Mouse (Mus musculus) embryo, embryonic 11.5 days (tissue): ENCODE data around the gene Arf4.
A peak's percentile ranks its signal among the peaks of the same experiment; 100 is the strongest.

Experiments
- DNase-seq: peaks from one replicate; pipeline ENCODE4 v3.0.0-alpha.2; 2012; ENCODE audit warnings: low read depth, low spot score

The Arf4 gene

GRCm38 (mm10) chr14:26637851-26638707 is at the start of gene Arf4:
Arf4 (plus strand) TSS chr14:26638074.
- DNase-seq, result peak; percentile 95

- DNase-seq, result no peak
These were observed 46.5 kb upstream of the Arf4 start for GRCm38 (mm10) chr14:26591353-26591752.

GRCm38 (mm10) chr14:26593281-26593895 is 44.5 kb upstream of the Arf4 start:
- DNase-seq, result no peak

DNA sequence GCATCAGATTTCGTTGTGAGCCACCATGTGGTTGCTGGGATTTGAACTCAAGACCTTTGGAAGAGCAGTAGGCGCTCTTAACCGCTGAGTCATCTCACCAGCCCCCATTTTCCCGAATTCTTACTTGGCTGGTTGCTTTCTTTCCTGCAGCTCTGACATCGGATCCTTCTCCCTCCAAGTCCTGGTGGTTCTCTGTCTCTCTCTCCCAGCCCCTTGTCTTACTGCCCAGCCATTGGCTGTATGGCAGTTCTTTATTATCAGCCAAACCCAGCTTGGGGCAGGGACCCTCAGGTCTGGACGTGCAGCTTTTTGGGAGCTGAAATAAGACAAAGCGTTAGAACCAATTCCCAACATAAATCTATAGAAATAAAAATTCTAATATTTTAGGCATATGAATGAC is 42.7 kb upstream of the Arf4 start:
- no peak for DNase-seq

GRCm38 (mm10) chr14:26595695-26596365 is 42.0 kb upstream of the Arf4 start:
- DNase-seq, result no peak

DNA sequence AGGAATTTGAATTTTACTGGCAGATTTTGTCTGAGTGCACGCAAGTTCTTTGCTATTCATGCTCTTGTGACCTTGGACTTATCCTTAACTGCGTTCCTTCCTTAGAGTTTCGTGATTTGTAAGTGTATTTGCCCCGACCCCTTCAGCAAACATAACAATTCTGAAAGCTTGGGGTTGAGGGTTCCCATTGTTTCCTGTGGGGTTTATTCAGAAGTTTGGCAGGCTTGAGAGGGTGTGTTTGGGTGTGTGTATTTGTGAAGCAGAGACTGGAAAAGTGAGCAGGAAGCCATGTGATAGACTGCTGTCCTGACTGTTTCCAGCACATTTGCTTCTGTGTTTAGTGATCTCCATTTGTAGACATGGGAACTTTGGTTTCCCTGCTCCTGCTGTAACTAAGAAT is 32.5 kb upstream of the Arf4 start:
- no peak for DNase-seq

GRCm38 (mm10) chr14:26609674-26610073 is 28.2 kb upstream of the Arf4 start:
- DNase-seq, result no peak

DNA sequence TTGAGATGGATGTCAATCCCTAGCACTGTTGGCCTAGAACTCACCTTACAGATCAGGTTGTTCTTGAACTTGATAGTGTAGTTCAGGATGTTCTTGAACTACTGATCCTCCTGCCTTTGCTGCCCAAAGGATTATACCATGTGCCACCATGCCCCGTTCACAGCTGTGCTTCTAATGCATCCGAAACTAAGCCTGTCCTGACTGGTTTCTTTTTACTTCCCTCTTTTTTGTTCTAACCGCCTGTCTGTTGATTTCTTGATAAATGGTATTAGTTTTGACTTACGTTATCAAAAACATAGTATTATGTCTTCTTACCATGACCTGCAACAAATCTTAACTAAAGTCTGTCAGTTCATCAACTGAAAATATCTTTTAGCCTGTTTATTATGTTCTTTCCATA is 27.2 kb upstream of the Arf4 start:
- DNase-seq, result no peak

DNA sequence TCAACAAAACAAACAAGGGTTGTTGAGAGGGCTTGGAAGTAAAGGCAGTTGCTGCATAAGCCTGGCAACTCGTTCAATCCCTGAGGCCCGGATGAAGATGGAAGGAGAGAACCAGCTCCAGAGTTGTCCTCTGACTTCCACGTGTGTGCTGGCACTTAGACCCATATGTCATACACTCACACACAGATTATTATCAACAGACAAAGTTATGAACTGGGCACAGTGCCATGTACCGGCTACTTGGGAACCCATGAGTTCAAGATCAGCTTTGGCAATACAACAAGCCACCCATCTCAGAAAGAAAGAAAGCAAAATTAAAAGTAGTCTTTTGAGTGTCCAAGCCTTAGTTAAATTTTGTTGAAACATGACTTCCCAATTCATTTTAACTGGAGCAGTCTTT is 12.6 kb upstream of the Arf4 start:
- DNase-seq, result no peak

GRCm38 (mm10) chr14:26626605-26627140 is 11.2 kb upstream of the Arf4 start:
- DNase-seq, result no peak

- DNase-seq, result no peak
These were observed 636 bp upstream of the Arf4 start for GRCm38 (mm10) chr14:26637025-26637850.

DNA sequence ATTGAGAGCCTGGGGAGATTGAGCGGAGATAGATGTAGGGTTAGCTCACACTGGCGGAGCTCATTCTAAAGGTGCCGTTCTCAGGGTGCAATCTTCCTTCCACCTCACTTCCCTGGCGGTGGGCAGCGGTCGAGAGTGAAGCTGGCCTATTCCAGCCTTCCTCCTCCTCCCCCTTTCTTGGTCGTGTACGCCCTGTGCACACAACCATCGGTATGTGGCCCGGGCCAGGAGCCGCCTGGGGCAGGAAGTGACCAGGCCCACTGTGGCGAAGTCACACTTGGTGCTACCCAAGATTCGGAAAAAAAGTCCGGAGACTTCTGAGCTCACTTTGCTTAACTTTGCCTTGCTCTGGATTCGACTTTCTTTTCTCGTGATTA is 822 bp downstream of the Arf4 start:
- DNase-seq, result peak; percentile 35

DNA sequence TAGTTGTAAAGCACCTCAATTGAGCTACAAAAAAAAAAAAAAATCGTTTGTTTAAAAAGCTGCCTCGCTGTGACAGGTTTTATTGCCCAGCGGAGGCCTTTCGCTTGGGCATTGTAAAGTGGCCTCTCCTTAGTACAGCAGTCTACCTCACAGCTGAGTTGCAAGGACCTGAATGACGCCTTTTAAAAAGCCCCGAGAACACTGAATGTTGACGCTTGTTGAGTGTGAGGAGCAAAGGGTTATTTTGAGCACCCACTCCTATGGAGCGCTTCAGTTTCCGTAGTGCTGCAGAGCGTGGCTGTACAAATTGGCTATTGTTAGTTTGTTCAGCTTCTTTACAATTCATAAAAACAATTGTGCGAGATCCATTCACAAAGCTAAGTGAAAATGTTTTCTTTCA is 1.4 kb downstream of the Arf4 start:
- DNase-seq, result no peak

DNA sequence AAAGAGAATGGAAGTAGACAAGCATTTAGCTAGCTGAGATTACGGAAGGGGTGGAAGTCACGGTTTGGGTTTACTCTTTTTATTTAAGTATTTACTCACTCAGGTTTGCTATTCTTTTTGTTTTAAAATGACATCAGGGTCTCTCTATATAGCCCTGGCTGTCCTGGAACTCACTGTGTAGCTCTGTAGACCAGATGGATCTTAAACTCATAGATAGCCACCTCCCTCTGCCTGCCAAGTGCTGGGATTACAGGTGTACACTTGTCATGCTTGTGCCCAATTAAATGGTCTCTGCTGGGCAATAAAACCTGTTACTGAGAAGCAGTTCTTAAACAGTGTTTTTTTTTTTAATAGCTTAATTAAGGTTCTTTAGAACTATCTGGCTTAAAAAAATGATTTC is 2.1 kb downstream of the Arf4 start:
- no peak for DNase-seq

DNA sequence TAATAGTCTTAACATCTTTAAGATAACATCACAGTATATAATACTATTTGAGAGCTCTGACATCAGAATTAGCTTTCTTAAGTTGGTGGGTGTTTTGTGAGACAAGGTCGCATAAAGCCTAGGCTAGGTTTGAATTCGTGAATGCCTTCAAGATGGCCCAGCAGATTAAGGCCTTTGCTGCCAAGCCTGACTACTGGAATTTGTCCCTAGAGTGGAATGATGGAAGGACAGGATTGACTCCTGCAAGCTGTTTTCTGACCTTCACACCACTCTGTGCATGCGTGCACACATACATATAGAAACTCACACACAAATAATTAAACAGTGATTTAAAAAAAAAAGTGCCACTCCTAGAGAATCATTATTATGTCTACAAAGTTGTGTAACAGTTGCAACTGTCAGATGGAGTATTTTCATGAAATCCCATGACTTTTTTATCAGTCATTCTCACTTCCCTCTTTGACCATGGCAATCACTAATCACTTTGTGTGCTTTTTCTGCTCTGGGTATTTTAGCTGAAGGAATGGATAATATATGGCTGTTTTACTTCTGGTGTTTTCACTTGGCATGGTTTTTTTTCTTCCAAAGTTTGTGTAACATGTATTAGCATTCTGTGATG is 5.2 kb downstream of the Arf4 start:
- no peak for DNase-seq

GRCm38 (mm10) chr14:26645989-26646650 is 8.2 kb downstream of the Arf4 start:
- no peak for DNase-seq

DNA sequence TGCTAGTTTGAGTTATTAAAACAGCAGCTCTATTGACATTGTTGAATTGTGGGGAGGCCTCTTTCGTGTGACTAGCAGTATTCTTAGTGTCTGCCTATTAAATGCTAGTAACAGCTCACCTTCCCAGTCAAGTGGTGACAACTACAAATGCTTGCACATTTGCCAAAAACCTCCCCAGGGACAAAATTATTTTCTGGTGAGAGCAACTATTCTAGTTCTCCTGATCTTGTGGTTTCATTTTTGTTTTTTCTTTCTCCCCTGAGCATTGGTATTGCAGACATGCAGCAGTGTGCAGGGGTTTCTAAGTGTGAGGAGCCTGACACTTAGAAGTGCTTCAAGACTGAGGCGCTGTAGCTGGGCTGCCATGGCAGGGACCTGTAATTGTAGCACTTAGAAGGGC is 9.9 kb downstream of the Arf4 start:
- no peak for DNase-seq

DNA sequence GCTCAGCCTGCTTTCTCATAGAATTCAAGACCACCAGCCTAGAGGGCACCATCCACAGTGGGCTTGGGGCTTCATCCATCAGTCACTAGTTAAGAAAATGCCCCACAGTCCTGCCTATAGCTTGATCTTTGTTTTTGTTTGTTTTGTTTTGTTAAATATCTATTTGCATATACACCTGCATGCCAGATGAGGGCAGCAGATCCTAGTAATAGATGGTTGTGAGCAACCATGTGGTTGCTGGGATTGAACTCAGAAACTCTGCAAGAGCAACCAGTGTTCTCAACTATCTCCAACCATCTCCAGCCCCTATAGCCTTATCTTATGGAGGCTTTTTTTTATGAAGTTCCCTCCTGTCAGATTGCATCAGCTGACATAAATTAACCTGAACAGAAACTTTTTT is 14.0 kb downstream of the Arf4 start:
- no peak for DNase-seq

GRCm38 (mm10) chr14:26658178-26658577 is 20.3 kb downstream of the Arf4 start:
- DNase-seq, result no peak

- no peak for DNase-seq
These were observed 22.4 kb downstream of the Arf4 start for GRCm38 (mm10) chr14:26660233-26660632.

- no peak for DNase-seq
These were observed 24.1 kb downstream of the Arf4 start for GRCm38 (mm10) chr14:26662016-26662415.
